Mouse (Mus musculus) limb, embryonic 14.5 days (tissue): ENCODE measurements at regions not wholly inside any gene's neighbourhood (a gene's known extent, or its start where the extent isn't known, plus 50 kb on each side); places are given as distances from the start of the nearest gene placed in this dataset.

ENCODE experiments used
- ATAC-seq: fragments of 200-750 bp; cut with Nextera tagmentation; 2 replicates; pipeline ENCODE4 v1.8.0; 2017; ENCODE audit warnings: low read depth, moderate number of reproducible peaks, moderate TSS enrichment; ENCODE audit not compliant: low FRiP score
- DNase-seq: peaks from one replicate; pipeline ENCODE4 v3.0.0-alpha.2; 2015; ENCODE audit warnings: low spot score
- H3K27ac ChIP-seq: fragments of 300-500 bp; sonication (generic); replicated peaks from 2 replicates; pipeline ENCODE4 v1.5.1; 2014; ENCODE audit warnings: low read depth, mild to moderate bottlenecking, low read length, moderate library complexity, mixed read lengths
- H3K27me3 ChIP-seq: fragments of 300-500 bp; sonication (generic); 2 replicates; pipeline ENCODE4 v1.6.1; 2014; ENCODE audit warnings: low read length, mixed read lengths; ENCODE audit not compliant: control insufficient read depth, insufficient read depth
- H3K36me3 ChIP-seq: fragments of 300-500 bp; sonication (generic); 2 replicates; pipeline ENCODE4 v1.6.1; 2014; ENCODE audit warnings: mild to moderate bottlenecking, low read length, moderate library complexity, mixed read lengths; ENCODE audit not compliant: control insufficient read depth, insufficient read depth
- H3K4me1 ChIP-seq: fragments of 300-500 bp; sonication (generic); 2 replicates; pipeline ENCODE4 v1.6.1; 2014; ENCODE audit warnings: antibody characterized with exemption, low read length, mixed read lengths; ENCODE audit not compliant: control insufficient read depth, insufficient read depth
- H3K4me2 ChIP-seq: fragments of 300-500 bp; sonication (generic); replicated peaks from 2 replicates; pipeline ENCODE4 v1.6.1; 2014; ENCODE audit warnings: low read depth, mild to moderate bottlenecking, low read length, moderate library complexity; ENCODE audit not compliant: severe bottlenecking
- H3K4me3 ChIP-seq: fragments of 300-500 bp; sonication (generic); replicated peaks from 2 replicates; pipeline ENCODE4 v1.5.1; 2014; ENCODE audit warnings: low read length
- H3K9ac ChIP-seq: fragments of 300-500 bp; sonication (generic); 2 replicates; pipeline ENCODE4 v1.6.1; 2014; ENCODE audit warnings: mild to moderate bottlenecking, low read depth, low read length, moderate library complexity; ENCODE audit not compliant: severe bottlenecking
- H3K9me3 ChIP-seq: fragments of 300-500 bp; sonication (generic); 2 replicates; pipeline ENCODE4 v1.6.1; 2016; ENCODE audit warnings: low read length; ENCODE audit not compliant: control insufficient read depth
- POLR2A ChIP-seq: fragments of 200-500 bp; IDR thresholded peaks from 2 replicates; pipeline ENCODE4 v1.8.0; 2012; ENCODE audit warnings: inconsistent platforms, mild to moderate bottlenecking, moderate library complexity, borderline replicate concordance; ENCODE audit not compliant: insufficient read depth, insufficient read length; ENCODE audit errors: extremely low read depth
- WGBS: fragments of 180-500 bp; shearing (Covaris S2); extraction: QIAGEN DNeasy Blood & Tissue Kit; methylation state at CpG from one replicate; pipeline ENCODE4 v1.1.7; 2014; 5-methylcytosine and 5-hydroxymethylcytosine counted together

- H3K4me1 ChIP-seq: no peaks in the 10 kb centered on the region
- no peak for TF ChIP-seq POLR2A
- H3K4me2 ChIP-seq: no peak overlapping the region
- H3K36me3 ChIP-seq: no peaks in the 10 kb centered on the region
- H3K9ac ChIP-seq: no peak overlapping the region
- ATAC-seq (no peak), DNase-seq (no peak)
- WGBS: 93% methylated on average over 1 of the region's 1 CpGs
- no peaks in the 10 kb centered on the region for H3K9me3 ChIP-seq
- H3K27me3 ChIP-seq: no peaks in the 10 kb centered on the region
- H3K4me3 ChIP-seq: no peak overlapping the region
- H3K27ac ChIP-seq: no peak overlapping the region
These were observed 240.6 kb upstream of the Pex5l start for GRCm38 (mm10) chr3:33383622-33384021.

GRCm38 (mm10) chr3:33379604-33380003 is 236.6 kb upstream of the Pex5l start:
- H3K9me3 ChIP-seq: no peaks in the 10 kb centered on the region
- DNase-seq (no peak), ATAC-seq (no peak)
- H3K4me2 ChIP-seq: no peak overlapping the region
- no peak overlapping the region for H3K4me3 ChIP-seq
- H3K4me1 ChIP-seq: no peaks in the 10 kb centered on the region
- 68% methylated on average over 2 of the region's 2 CpGs for WGBS
- H3K9ac ChIP-seq: no peak overlapping the region
- TF ChIP-seq POLR2A: no peak
- H3K27ac ChIP-seq: no peak overlapping the region
- no peaks in the 10 kb centered on the region for H3K27me3 ChIP-seq
- no peaks in the 10 kb centered on the region for H3K36me3 ChIP-seq

- TF ChIP-seq POLR2A: no peak
- H3K4me3 ChIP-seq: no peak overlapping the region
- no peak overlapping the region for H3K4me2 ChIP-seq
- H3K27me3 ChIP-seq: no peaks in the 10 kb centered on the region
- 39% methylated on average over 3 of the region's 3 CpGs for WGBS
- no peak overlapping the region for H3K9ac ChIP-seq
- no peak for DNase-seq
- no peak for ATAC-seq
- H3K36me3 ChIP-seq: no peaks in the 10 kb centered on the region
- no peaks in the 10 kb centered on the region for H3K9me3 ChIP-seq
- H3K27ac ChIP-seq: no peak overlapping the region
- H3K4me1 ChIP-seq: no peaks in the 10 kb centered on the region
These were observed 232.1 kb upstream of the Pex5l start for GRCm38 (mm10) chr3:33375161-33375560.

DNA sequence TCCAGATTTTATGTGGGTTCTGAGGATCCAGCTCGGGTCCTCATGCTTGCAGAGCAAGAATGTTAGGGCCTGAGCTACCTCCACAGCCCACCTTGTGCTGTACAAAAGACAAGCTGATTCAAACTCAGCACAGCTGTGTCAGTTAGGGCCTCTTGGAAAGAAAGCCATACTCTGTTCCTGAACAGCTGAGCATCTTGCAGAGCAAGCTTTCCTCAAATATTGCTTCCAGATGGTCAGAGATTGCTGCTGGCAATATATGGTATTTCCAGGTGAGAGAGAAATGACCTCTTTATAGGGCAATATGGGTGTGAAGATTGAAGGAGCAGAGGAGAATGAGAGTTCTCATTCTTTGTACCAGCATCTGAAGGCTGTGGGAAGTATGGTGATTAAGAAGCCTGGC is 229.8 kb upstream of the Pex5l start:
- ATAC-seq (no peak), DNase-seq (no peak)
- H3K9ac ChIP-seq: no peak overlapping the region
- no peak for TF ChIP-seq POLR2A
- no peaks in the 10 kb centered on the region for H3K27me3 ChIP-seq
- no peaks in the 10 kb centered on the region for H3K36me3 ChIP-seq
- H3K4me3 ChIP-seq: no peak overlapping the region
- H3K27ac ChIP-seq: no peak overlapping the region
- H3K4me2 ChIP-seq: no peak overlapping the region
- H3K4me1 ChIP-seq: no peaks in the 10 kb centered on the region
- no peaks in the 10 kb centered on the region for H3K9me3 ChIP-seq
- WGBS: 21% methylated on average over 1 of the region's 1 CpGs

- no peak overlapping the region for H3K4me2 ChIP-seq
- ATAC-seq (no peak), DNase-seq (no peak)
- no peaks in the 10 kb centered on the region for H3K9me3 ChIP-seq
- TF ChIP-seq POLR2A: no peak
- no peak overlapping the region for H3K9ac ChIP-seq
- H3K27me3 ChIP-seq: no peaks in the 10 kb centered on the region
- no peak overlapping the region for H3K4me3 ChIP-seq
- no peaks in the 10 kb centered on the region for H3K4me1 ChIP-seq
- 95% methylated on average over 1 of the region's 1 CpGs for WGBS
- no peak overlapping the region for H3K27ac ChIP-seq
- H3K36me3 ChIP-seq: no peaks in the 10 kb centered on the region
These were observed 220.5 kb upstream of the Pex5l start for GRCm38 (mm10) chr3:33363521-33363920.

- TF ChIP-seq POLR2A: no peak
- H3K4me3 ChIP-seq: no peak overlapping the region
- H3K4me1 ChIP-seq: no peaks in the 10 kb centered on the region
- H3K4me2 ChIP-seq: no peak overlapping the region
- no peak for ATAC-seq
- no peak overlapping the region for H3K9ac ChIP-seq
- no peaks in the 10 kb centered on the region for H3K9me3 ChIP-seq
- no peaks in the 10 kb centered on the region for H3K27me3 ChIP-seq
- no peak overlapping the region for H3K27ac ChIP-seq
- H3K36me3 ChIP-seq: no peaks in the 10 kb centered on the region
- WGBS: 93% methylated on average over 2 of the region's 2 CpGs
- no peak for DNase-seq
These were observed 217.0 kb upstream of the Pex5l start for GRCm38 (mm10) chr3:33360030-33360429.
